Mouse (Mus musculus): ENCODE measurements at regions not wholly inside any gene's neighbourhood (a gene's known extent, or its start where the extent isn't known, plus 50 kb on each side); places are given as distances from the start of the nearest gene placed in this dataset.

GRCm38 (mm10) chr2:149467801-149468200 lies 62.9 kb downstream of the Cst10 start:
- no peak for TF ChIP-seq CTCF (IDR thresholded peaks at IDR 0.05; ENCODE audit: borderline replicate concordance, extremely low read depth, insufficient read depth, insufficient read length)
- TF ChIP-seq POLR2A (IDR thresholded peaks at IDR 0.05; ENCODE audit: borderline replicate concordance, extremely low read depth, insufficient read depth, insufficient read length, poor library complexity, severe bottlenecking): no peak
- DNase-seq (ENCODE audit: low read depth): no peak

GRCm38 (mm10) chr2:149472411-149472810 lies 67.6 kb downstream of the Cst10 start:
- TF ChIP-seq CTCF (IDR thresholded peaks at IDR 0.05; ENCODE audit: borderline replicate concordance, extremely low read depth, insufficient read depth, insufficient read length) (no peak), POLR2A (IDR thresholded peaks at IDR 0.05; ENCODE audit: borderline replicate concordance, extremely low read depth, insufficient read depth, insufficient read length, poor library complexity, severe bottlenecking) (no peak)
- no peak for DNase-seq (ENCODE audit: low read depth)

GRCm38 (mm10) chr2:149493280-149493988 lies 88.6 kb downstream of the Cst10 start:
- TF ChIP-seq POLR2A (IDR thresholded peaks at IDR 0.05; ENCODE audit: borderline replicate concordance, extremely low read depth, insufficient read depth, insufficient read length, poor library complexity, severe bottlenecking) (no peak), CTCF (IDR thresholded peaks at IDR 0.05; ENCODE audit: borderline replicate concordance, extremely low read depth, insufficient read depth, insufficient read length) (no peak)
- DNase-seq (ENCODE audit: low read depth): peak; percentile 2

DNA sequence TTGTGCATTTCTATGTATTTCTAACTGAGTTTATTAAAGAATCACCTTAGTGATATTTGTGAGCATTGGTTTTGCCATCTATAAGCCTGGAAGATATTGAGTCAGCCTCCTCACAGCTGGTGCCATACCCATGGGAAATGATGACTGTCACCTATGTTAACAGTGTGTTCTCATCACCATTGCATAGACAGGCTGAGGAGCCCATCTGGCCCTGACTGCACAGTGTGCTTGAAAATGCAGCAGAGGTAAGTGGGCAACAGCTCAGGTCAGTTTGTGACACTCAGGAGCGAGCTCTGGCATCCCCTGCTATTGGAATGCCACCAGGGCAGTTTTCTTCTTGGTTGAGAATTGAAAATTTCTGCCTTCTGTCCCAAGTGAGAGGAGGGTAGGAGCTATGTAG lies 108.0 kb downstream of the Cst10 start:
- TF ChIP-seq POLR2A (IDR thresholded peaks at IDR 0.05; ENCODE audit: borderline replicate concordance, extremely low read depth, insufficient read depth, insufficient read length, poor library complexity, severe bottlenecking) (no peak), CTCF (IDR thresholded peaks at IDR 0.05; ENCODE audit: borderline replicate concordance, extremely low read depth, insufficient read depth, insufficient read length) (no peak)
- DNase-seq (ENCODE audit: low read depth): peak; percentile 1

- no peak for TF ChIP-seq POLR2A (IDR thresholded peaks at IDR 0.05; ENCODE audit: borderline replicate concordance, extremely low read depth, insufficient read depth, insufficient read length, poor library complexity, severe bottlenecking)
- no peak for TF ChIP-seq CTCF (IDR thresholded peaks at IDR 0.05; ENCODE audit: borderline replicate concordance, extremely low read depth, insufficient read depth, insufficient read length)
Measured at GRCm38 (mm10) chr2:149524424-149524823, 119.6 kb downstream of the Cst10 start.

GRCm38 (mm10) chr2:149542837-149543236 lies 138.0 kb downstream of the Cst10 start:
- TF ChIP-seq POLR2A (IDR thresholded peaks at IDR 0.05; ENCODE audit: borderline replicate concordance, extremely low read depth, insufficient read depth, insufficient read length, poor library complexity, severe bottlenecking) (no peak), CTCF (IDR thresholded peaks at IDR 0.05; ENCODE audit: borderline replicate concordance, extremely low read depth, insufficient read depth, insufficient read length) (no peak)

More at GRCm38 (mm10) chr2:149524424-149524823, 119.6 kb downstream of the Cst10 start:
- DNase-seq (ENCODE audit: low read depth): no peak

DNA sequence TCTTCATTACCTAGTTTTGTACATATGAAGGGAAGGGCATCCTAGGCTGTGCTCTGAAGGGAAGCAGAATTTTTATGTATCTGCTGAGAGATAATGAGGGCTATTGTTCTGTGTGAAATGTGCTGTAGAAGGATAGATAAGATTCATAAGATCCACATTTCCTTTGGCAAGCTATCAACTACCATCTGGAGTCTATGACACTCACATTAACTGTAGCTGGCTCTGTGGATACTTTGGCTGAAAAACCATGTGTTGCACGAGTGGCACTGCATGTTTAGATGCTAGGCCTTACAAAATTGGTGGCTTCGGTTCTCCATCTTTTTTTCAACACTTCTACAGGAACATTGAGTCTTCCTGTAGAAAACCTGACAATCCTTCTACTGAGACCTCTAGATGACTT lies 140.9 kb downstream of the Cst10 start:
- peak; percentile 23 for DNase-seq (ENCODE audit: low read depth)
- TF ChIP-seq CTCF (IDR thresholded peaks at IDR 0.05; ENCODE audit: borderline replicate concordance, extremely low read depth, insufficient read depth, insufficient read length) (no peak), POLR2A (IDR thresholded peaks at IDR 0.05; ENCODE audit: borderline replicate concordance, extremely low read depth, insufficient read depth, insufficient read length, poor library complexity, severe bottlenecking) (no peak)

More at GRCm38 (mm10) chr2:149542837-149543236, 138.0 kb downstream of the Cst10 start:
- DNase-seq (ENCODE audit: low read depth): no peak

DNA sequence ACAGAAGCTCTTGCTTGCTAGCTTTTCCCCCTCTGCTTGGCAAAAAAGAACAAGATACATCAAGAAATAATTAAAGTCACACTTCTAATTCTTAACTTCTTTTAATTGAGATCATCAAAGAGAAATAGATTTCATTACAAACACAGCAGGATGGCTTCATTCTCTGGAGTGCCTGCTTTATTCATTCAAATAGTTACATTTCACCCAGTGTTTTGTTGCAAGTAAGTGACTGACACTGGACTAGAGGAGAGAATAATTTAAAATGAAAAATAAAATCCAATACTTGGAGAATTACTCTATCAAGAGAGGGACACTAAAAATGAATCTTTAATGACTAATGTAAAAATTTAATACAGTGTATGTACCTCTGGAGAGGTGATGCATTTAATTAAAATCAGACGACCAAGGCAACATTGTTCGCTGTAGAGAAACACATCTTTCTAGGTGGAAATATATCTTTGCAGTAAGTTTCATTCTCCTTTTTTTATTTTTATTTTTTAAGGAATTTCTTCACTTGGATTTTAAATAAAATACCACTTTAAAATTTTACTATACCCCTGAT lies 141.9 kb downstream of the Cst10 start:
- TF ChIP-seq CTCF (IDR thresholded peaks at IDR 0.05; ENCODE audit: borderline replicate concordance, extremely low read depth, insufficient read depth, insufficient read length): no peak
- no peak for TF ChIP-seq POLR2A (IDR thresholded peaks at IDR 0.05; ENCODE audit: borderline replicate concordance, extremely low read depth, insufficient read depth, insufficient read length, poor library complexity, severe bottlenecking)
- DNase-seq (ENCODE audit: low read depth): no peak

GRCm38 (mm10) chr2:149555209-149555608 lies 150.4 kb downstream of the Cst10 start:
- DNase-seq (ENCODE audit: low read depth): no peak
- TF ChIP-seq CTCF (IDR thresholded peaks at IDR 0.05; ENCODE audit: borderline replicate concordance, extremely low read depth, insufficient read depth, insufficient read length) (no peak), POLR2A (IDR thresholded peaks at IDR 0.05; ENCODE audit: borderline replicate concordance, extremely low read depth, insufficient read depth, insufficient read length, poor library complexity, severe bottlenecking) (no peak)

GRCm38 (mm10) chr2:149573773-149574172 lies 168.9 kb downstream of the Cst10 start:
- peak; percentile 40 for DNase-seq (ENCODE audit: low read depth)
- no peak for TF ChIP-seq CTCF (IDR thresholded peaks at IDR 0.05; ENCODE audit: borderline replicate concordance, extremely low read depth, insufficient read depth, insufficient read length)

- no peak for DNase-seq (ENCODE audit: low read depth)
- no peak for TF ChIP-seq POLR2A (IDR thresholded peaks at IDR 0.05; ENCODE audit: borderline replicate concordance, extremely low read depth, insufficient read depth, insufficient read length, poor library complexity, severe bottlenecking)
- no peak for TF ChIP-seq CTCF (IDR thresholded peaks at IDR 0.05; ENCODE audit: borderline replicate concordance, extremely low read depth, insufficient read depth, insufficient read length)
Measured at GRCm38 (mm10) chr2:149602581-149602980, 197.7 kb downstream of the Cst10 start.

GRCm38 (mm10) chr2:149613381-149613780 lies 208.5 kb downstream of the Cst10 start:
- TF ChIP-seq POLR2A (IDR thresholded peaks at IDR 0.05; ENCODE audit: borderline replicate concordance, extremely low read depth, insufficient read depth, insufficient read length, poor library complexity, severe bottlenecking) (no peak), CTCF (IDR thresholded peaks at IDR 0.05; ENCODE audit: borderline replicate concordance, extremely low read depth, insufficient read depth, insufficient read length) (no peak)
- no peak for DNase-seq (ENCODE audit: low read depth)
